Mouse (Mus musculus) embryonic fibroblast, embryonic 13.5 days (primary cell): ENCODE measurements at regions not wholly inside any gene's neighbourhood (a gene's known extent, or its start where the extent isn't known, plus 50 kb on each side); places are given as distances from the start of the nearest gene placed in this dataset.

Experiments
- CTCF ChIP-seq: IDR thresholded peaks from 2 replicates; pipeline ENCODE4 v1.5.1; 2011; ENCODE audit warnings: mild to moderate bottlenecking, control low read depth, low read length, moderate library complexity, borderline replicate concordance; ENCODE audit not compliant: insufficient read depth
- POLR2A ChIP-seq: IDR thresholded peaks from 2 replicates; pipeline ENCODE4 v1.6.1; 2011; ENCODE audit warnings: low read depth, mild to moderate bottlenecking, control low read depth, low read length, moderate library complexity

DNA sequence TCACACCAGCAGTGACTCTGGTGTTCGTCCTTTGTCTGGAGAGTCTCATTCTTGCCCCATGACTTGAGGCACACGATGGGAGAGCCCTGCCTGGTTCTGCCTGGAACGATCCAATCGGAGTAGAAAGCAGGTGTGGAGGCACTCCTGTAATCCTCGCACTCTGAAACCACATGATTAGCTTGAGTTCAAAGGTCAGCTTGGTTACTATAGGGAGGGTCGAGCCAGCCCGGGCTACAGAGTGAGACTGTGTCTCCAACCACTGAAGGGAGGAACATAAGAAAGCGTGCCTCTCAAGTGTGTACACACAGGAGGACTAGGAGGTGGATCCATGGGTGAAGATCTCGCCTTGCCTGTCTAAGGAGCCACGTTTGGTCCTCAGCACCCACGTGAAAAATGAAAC is 504.0 kb downstream of the Vrk1 start:
- TF ChIP-seq CTCF (no peak), POLR2A (no peak)
